Mouse (Mus musculus): ENCODE data around the gene Hoxc12. TPM values are rescaled to one million over a fixed set of nuclear protein-coding genes. Genes with fewer than 3 reads are reported as not detected.

Hoxc12 gene
- polyA plus RNA-seq, 1 experiment, result not detected

DNA sequence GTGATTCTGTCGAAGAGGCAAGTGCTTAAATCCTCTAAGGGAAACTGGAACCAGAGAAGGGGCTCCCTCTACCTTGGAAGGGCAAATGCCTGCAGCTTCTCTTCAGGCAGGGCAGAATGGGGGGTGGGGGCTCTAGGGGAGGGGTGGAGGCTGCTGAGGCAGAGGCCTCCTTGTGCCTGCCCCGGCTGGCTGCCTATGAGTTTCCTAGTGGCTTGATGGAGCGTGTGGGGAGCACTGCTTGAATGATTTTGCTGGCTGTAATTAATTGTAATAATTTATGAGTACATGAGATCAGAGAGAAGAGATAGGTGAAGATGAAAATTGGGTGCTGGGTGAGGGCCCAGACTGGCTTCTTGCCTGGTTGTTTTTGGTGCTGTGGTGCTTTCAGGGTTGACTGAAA, 48.4 kb downstream of the Hoxc12 start:
- peaks cover 4% of the 10 kb centered on the region for H3K4me1 ChIP-seq (ENCODE audit: control insufficient read depth, insufficient read depth, low read length)
- H3K27me3 ChIP-seq (ENCODE audit: control insufficient read depth, insufficient read depth, low read length), result peaks cover 13% of the 10 kb centered on the region

DNA sequence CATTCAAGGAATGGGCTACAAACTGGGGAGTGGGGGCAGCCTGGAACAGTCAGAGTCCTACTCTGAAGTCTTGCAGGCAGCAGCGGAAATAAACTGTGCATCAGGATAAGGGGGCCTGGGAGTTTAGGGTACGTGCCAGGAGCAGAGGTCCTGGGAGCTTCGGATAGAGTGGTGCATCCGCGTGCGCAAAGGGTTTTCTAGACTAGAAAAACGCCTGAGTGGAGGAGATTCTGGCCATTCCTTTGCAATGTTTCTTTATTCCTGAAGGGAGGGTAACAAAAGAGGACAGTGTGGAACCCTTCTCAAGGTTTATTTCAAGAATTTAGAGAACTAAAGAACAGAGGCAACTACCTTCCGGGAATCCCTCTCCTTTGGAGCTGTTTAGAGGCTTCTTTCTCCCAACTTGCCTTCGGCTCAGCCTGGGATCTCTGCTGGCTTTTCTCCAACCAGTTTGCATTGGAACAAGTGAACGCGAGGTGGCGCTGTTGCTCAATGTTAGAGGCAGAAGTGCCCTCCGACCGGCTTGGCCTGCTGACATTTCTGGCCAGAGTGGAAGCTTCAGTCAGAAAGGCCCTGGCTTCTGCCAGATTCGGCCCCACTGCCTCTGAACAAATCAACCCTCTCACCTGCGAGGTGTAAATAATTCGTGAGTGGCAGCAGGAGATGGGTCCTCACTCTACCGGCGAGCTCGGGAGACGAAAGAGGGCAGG, 50.7 kb downstream of the Hoxc12 start:
- Histone ChIP-seq H3K4me1 (ENCODE audit: control insufficient read depth, insufficient read depth, low read length) (peaks cover 4% of the 10 kb centered on the region), H3K4me3 (ENCODE audit: control insufficient read depth, low read depth, low read length) (no peak overlapping the region)

More for the DNA sequence above, 48.4 kb downstream of the Hoxc12 start:
- TF ChIP-seq POLR2A (IDR thresholded peaks at IDR 0.05; ENCODE audit: control insufficient read depth, low read depth, low read length) (no peak), CTCF (IDR thresholded peaks at IDR 0.05; ENCODE audit: control insufficient read depth, insufficient read depth, insufficient replicate concordance, low read depth, low read length) (no peak)
- Histone ChIP-seq H3K36me3 (ENCODE audit: control insufficient read depth, insufficient read depth, low read length) (no peaks in the 10 kb centered on the region), H3K27ac (ENCODE audit: control insufficient read depth, insufficient read depth, low read depth, low read length) (no peak overlapping the region), H3K4me3 (ENCODE audit: control insufficient read depth, low read depth, low read length) (no peak overlapping the region)

DNA sequence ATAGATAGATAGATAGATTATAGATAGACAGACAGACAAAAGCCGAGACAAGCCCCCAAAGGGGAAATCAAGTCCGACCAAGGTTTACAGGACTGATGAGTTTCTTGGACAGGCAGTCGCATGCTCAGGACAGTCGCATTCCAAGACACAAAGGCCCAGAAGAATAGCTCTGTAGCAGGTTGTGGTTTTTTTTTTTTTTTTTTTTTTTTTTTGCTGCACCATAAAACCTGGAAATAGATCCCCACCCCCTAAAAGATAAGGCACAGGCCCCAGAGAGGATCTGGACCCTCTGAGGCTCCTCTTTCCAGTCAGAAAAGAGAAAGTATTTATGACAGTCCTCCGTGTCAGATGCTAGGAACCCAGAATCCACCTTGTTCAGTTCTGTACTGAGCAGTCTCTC, 51.5 kb downstream of the Hoxc12 start:
- Histone ChIP-seq H3K27ac (ENCODE audit: control insufficient read depth, insufficient read depth, low read depth, low read length) (no peak overlapping the region), H3K4me1 (ENCODE audit: control insufficient read depth, insufficient read depth, low read length) (peaks cover 5% of the 10 kb centered on the region), H3K36me3 (ENCODE audit: control insufficient read depth, insufficient read depth, low read length) (no peaks in the 10 kb centered on the region), H3K4me3 (ENCODE audit: control insufficient read depth, low read depth, low read length) (no peak overlapping the region), H3K27me3 (ENCODE audit: control insufficient read depth, insufficient read depth, low read length) (peaks cover 10% of the 10 kb centered on the region)
- no peak for TF ChIP-seq CTCF (IDR thresholded peaks at IDR 0.05; ENCODE audit: control insufficient read depth, insufficient read depth, insufficient replicate concordance, low read depth, low read length)
- no peak for TF ChIP-seq POLR2A (IDR thresholded peaks at IDR 0.05; ENCODE audit: control insufficient read depth, low read depth, low read length)

More for the DNA sequence above, 50.7 kb downstream of the Hoxc12 start:
- Histone ChIP-seq H3K27me3 (ENCODE audit: control insufficient read depth, insufficient read depth, low read length) (peaks cover 12% of the 10 kb centered on the region), H3K36me3 (ENCODE audit: control insufficient read depth, insufficient read depth, low read length) (no peaks in the 10 kb centered on the region), H3K27ac (ENCODE audit: control insufficient read depth, insufficient read depth, low read depth, low read length) (no peak overlapping the region)
- TF ChIP-seq CTCF (IDR thresholded peaks at IDR 0.05; ENCODE audit: control insufficient read depth, insufficient read depth, insufficient replicate concordance, low read depth, low read length) (peak; percentile 93; the same call in 1 of the 2 replicates), POLR2A (IDR thresholded peaks at IDR 0.05; ENCODE audit: control insufficient read depth, low read depth, low read length) (no peak)

Other genes with a start within 250 kb of the Hoxc12 start
- gene Calcoco1, start 214.6 kb upstream of the Hoxc12 start, polyA plus RNA-seq (2012; rRNA removed), result 18.0 and 20.1 TPM in 2 replicates
- not detected in 2 replicates for gene Hoxc13, start 15.7 kb upstream of the Hoxc12 start, polyA plus RNA-seq (2012; rRNA removed)
- not detected in 2 replicates for gene Hoxc11, start 17.7 kb downstream of the Hoxc12 start, polyA plus RNA-seq (2012; rRNA removed)
- gene Hoxc10, start 30.0 kb downstream of the Hoxc12 start, polyA plus RNA-seq (2012; rRNA removed), result 0.29 and 0.31 TPM in 2 replicates
- gene Hoxc5, start 30.7 kb downstream of the Hoxc12 start, polyA plus RNA-seq (2012; rRNA removed), result 0.53 and 0.66 TPM in 2 replicates
- gene Hoxc9, start 39.7 kb downstream of the Hoxc12 start, polyA plus RNA-seq (2012; rRNA removed), result 2.1 and 2.6 TPM in 2 replicates
- 0.15 and 0.34 TPM in 2 replicates for gene Hoxc8, start 53.9 kb downstream of the Hoxc12 start, polyA plus RNA-seq (2012; rRNA removed)
- 1.0 and 1.1 TPM in 2 replicates for gene Hoxc6, start 61.5 kb downstream of the Hoxc12 start, polyA plus RNA-seq (2012; rRNA removed)
- gene Hoxc4, start 82.2 kb downstream of the Hoxc12 start, polyA plus RNA-seq (2012; rRNA removed), result 0.33 and 0.36 TPM in 2 replicates
- 3.4 and 3.8 TPM in 2 replicates for gene Smug1, start 230.3 kb downstream of the Hoxc12 start, polyA plus RNA-seq (2012; rRNA removed)

Measured in testis, adult 2 months (tissue).